Mouse (Mus musculus): ENCODE results near the gene Tas2r102.

Gene Tas2r102

DNA sequence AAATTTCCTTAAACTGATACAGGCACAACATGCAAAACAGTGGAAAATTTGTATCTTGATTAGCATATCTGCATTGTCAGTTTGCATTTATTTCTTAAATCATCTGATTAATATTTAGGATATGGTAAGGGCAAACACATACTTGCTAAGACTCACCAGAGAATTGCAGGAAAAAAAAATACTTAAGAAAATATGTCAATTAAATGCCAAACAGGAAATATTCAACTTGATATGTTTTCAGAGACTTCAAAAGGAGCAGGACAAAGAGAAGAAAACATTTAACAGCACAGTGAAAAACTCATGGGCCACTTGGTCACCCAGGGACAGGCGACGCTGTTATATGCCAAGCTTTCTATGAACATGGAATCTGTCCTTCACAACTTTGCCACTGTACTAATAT is at the start of gene Tas2r102:
Gene Tas2r102 (plus strand): TSS at position 301 of the 400 bp plus-strand sequence.
- no peak for DNase-seq

DNA sequence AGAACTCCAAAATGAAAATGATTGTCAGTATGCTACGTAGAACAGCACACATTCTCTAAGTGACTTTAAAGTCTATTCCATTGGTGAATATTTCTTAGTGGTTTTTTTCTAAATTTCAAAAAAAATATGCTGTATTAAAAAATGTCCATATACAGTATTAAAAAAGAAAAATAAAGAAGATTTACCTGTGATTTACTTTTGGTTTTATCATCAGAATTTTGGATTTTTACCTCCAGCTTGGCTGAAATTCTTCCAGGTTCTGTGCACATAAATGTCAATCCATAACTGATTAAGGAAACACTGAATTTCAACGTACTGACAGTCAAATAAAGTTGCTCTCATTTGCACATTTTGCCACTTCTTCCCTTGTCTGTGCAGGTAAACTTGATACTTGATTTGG is 24.0 kb upstream of the Tas2r102 start, which contains the start of gene Tas2r115:
Gene Tas2r115 (minus strand): TSS at position 101 of the 400 bp plus-strand sequence.
- no peak for DNase-seq

DNA sequence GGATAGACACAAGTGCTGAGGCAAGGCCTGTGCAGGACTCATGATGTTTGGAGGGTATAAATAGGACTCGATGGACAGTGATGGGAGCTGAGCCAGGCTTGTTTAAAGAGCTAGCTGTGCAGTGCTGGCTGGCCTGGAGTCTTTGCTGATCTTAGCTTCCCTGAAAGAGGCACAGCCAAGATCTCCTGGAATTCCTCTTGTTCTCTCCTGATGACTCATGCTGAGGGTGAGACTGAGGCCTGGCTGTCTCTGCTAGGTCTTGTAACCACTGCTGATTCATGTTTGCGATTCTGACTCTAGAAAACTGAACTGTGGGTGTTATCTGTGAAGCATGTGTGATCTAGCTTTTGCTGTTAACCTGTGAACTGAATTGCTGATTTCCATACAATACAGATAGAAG is 11.7 kb upstream of the Tas2r102 start:
- no peak for DNase-seq

DNA sequence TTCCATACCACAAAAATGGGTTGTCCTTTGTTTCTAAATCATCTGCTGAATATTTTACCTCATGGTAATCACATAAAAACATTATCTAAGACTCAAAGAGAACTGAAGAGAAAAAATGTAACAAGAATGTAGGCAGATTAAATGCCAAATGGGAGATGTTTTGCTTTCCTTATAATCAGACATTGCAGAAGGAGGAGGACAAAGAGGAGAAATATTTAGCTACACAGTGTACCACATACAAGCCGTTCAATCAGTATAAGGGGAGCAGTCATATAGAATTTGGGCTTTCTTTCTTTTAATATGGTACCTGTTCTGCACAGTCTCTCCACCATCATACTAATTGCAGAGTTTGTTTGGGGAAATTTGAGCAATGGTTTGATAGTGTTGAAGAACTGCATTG is 7.5 kb upstream of the Tas2r102 start, which contains the start of gene Tas2r124:
Gene Tas2r124 (plus strand): TSS at position 301 of the 400 bp plus-strand sequence.
- DNase-seq, result no peak

DNA sequence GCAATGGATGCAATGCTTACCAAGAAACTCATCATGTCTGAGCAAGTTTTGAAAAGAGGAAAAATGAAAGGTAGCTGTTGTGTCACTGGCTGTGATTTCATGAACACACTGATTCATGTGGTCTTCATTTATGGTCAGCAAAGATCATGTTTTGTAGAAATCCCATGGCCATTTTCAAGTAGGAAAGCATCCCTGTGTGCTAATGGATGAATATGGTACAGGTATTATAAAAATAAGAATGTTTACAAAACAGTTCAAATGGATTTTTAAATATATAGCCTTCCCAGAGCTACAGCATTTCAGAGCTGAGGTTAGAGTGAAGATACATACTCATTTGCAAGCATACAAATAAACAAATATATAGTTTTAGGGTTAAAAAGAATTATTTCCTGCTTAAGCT is 16.1 kb downstream of the Tas2r102 start, which contains the start of gene Tas2r136:
Gene Tas2r136 (minus strand): TSS at position 101 of the 400 bp plus-strand sequence.
- DNase-seq, result no peak

DNA sequence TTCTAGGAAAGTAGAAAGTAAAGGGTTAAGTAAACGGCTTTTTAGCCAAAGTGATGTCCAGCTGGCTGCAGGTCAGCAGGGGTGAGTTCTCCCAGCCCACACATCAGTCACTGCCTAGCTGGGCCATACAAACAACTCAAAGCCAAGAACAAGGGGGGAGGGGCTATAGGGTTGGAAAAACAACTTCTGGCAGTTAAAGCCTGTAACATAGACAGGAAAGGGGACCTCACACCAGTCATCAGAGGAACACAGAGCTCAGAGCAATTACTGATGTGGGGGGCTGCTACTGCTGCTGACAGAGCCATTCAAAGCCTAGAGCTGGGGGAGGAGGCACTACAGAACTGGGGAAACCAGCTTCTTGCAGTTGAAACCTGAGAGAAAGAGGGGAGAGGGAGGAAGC is 33.5 kb downstream of the Tas2r102 start:
- DNase-seq, result no peak

DNA sequence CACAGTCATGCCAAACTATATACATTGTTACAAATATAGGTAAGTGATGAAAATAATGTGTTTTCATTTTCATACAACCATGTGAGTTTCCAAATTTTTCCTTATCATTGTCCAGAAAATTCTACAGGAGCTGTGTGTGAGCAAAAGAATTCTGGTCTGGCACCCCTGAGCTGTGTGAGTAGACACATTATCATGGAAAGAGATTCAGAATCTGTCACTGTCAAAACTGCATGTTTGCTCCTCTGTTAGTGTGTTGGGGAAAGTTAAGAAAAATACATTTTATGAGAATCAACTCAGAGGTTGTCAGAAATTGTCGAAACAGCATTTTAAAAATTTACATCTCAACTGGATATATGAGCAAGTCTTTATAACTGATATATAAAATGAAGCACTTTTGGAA is 40.6 kb downstream of the Tas2r102 start, which contains the start of gene Tas2r117:
Gene Tas2r117 (plus strand): TSS at position 301 of the 400 bp plus-strand sequence.
- no peak for DNase-seq
